Mouse (Mus musculus) lung, adult 2 months (tissue): Measurements from ENCODE around the gene Aebp2.

Source experiments
- CTCF ChIP-seq: fragments of 200-500 bp; IDR thresholded peaks from 2 replicates; pipeline ENCODE4 v1.5.1; 2011; ENCODE audit warnings: mild to moderate bottlenecking, low read length, control low read depth; ENCODE audit not compliant: insufficient read depth
- POLR2A ChIP-seq: fragments of 200-500 bp; IDR thresholded peaks from 2 replicates; pipeline ENCODE4 v1.6.1; 2011; ENCODE audit warnings: low read depth, mild to moderate bottlenecking, control low read depth, low read length, borderline replicate concordance; ENCODE audit errors: extremely low read depth

GRCm38 (mm10) chr6:140603228-140603944, 19.1 kb upstream of the Aebp2 start:
- TF ChIP-seq CTCF: no peak
- TF ChIP-seq POLR2A: no peak
